Mouse (Mus musculus) embryonic stem cell, embryonic (primary cell): ENCODE results near the gene Colgalt2.

Source experiments
- CTCF ChIA-PET, 4 experiments: fragments of 300-600 bp in 2 of 4; fragments of 350-600 bp in 2 of 4; sonication (Branson Sonifier 250); formaldehyde crosslinking; loops; one replicate each; lab custom pipeline; 2022; ENCODE audit warnings: inconsistent platforms in 2 of 4; lab: Charles Lee
- POLR2A ChIA-PET, 4 experiments: fragments of 300-600 bp in 2 of 4; fragments of 350-600 bp in 2 of 4; sonication (Branson Sonifier 250); formaldehyde crosslinking; loops; one replicate each; lab custom pipeline; 2022; ENCODE audit warnings: antibody characterized with exemption in 4 of 4, inconsistent platforms in 1 of 4; lab: Charles Lee

The Colgalt2 gene

GRCm38 (mm10) chr1:152540304-152540887 lies 140.8 kb downstream of the Colgalt2 start:
- ChIA-PET POLR2A (interaction anchor here in 2 of 4 experiments (0.6 to 0.9 kb wide), 3 partner anchors 9 to 954 kb away, joined by 3 to 4 read pairs (median 3); no protein-coding TSS in a partner anchor), CTCF (no interaction called here)

GRCm38 (mm10) chr1:152542747-152543378 lies 143.2 kb downstream of the Colgalt2 start:
- POLR2A ChIA-PET: interaction anchor here in 1 of 4 experiments (0.5 to 1.4 kb wide), 3 partner anchors 13 to 217 kb away, joined by 3 to 4 read pairs (median 3); no protein-coding TSS in a partner anchor
- CTCF ChIA-PET: no interaction called here

- CTCF ChIA-PET: no interaction called here
- POLR2A ChIA-PET: interaction anchor here in 1 of 4 experiments (1.0 to 1.4 kb wide), 2 partner anchors 12 to 216 kb away, joined by 3 to 4 read pairs; no protein-coding TSS in a partner anchor
Measured at GRCm38 (mm10) chr1:152543449-152544159, 144.0 kb downstream of the Colgalt2 start.

GRCm38 (mm10) chr1:152549061-152549738 lies 149.6 kb downstream of the Colgalt2 start:
- ChIA-PET CTCF (interaction anchor here in 1 of 4 experiments (0.5 kb wide), 1 partner anchor 29 kb away, joined by 3 read pairs; no protein-coding TSS in a partner anchor), POLR2A (interaction anchor here in 1 of 4 experiments (0.6 kb wide), 1 partner anchor 10 kb away, joined by 4 read pairs; no protein-coding TSS in a partner anchor)

GRCm38 (mm10) chr1:152550544-152550943 lies 150.9 kb downstream of the Colgalt2 start:
- CTCF ChIA-PET: no interaction called here
- POLR2A ChIA-PET: no interaction called here

- CTCF ChIA-PET: no interaction called here
Measured at GRCm38 (mm10) chr1:152550973-152551372, 151.3 kb downstream of the Colgalt2 start.

GRCm38 (mm10) chr1:152553912-152554547 lies 154.4 kb downstream of the Colgalt2 start:
- ChIA-PET POLR2A (interaction anchor here in 1 of 4 experiments (1.8 kb wide), 1 partner anchor 62 kb away, joined by 4 read pairs; no protein-coding TSS in a partner anchor), CTCF (interaction anchor here in 1 of 4 experiments (0.6 kb wide), 1 partner anchor 231 kb away, joined by 19 read pairs; no protein-coding TSS in a partner anchor)

More at GRCm38 (mm10) chr1:152550973-152551372, 151.3 kb downstream of the Colgalt2 start:
- POLR2A ChIA-PET: no interaction called here

- CTCF ChIA-PET: no interaction called here
- POLR2A ChIA-PET: interaction anchor here in 1 of 4 experiments (0.5 to 2.6 kb wide), 4 partner anchors 11 to 101 kb away, joined by 3 to 9 read pairs (median 3); no protein-coding TSS in a partner anchor
Measured at GRCm38 (mm10) chr1:152555944-152556573, 156.4 kb downstream of the Colgalt2 start.

- POLR2A ChIA-PET: interaction anchor here in 1 of 4 experiments (0.8 to 2.6 kb wide), 2 partner anchors 10 to 16 kb away, joined by 3 to 9 read pairs; no protein-coding TSS in a partner anchor
- CTCF ChIA-PET: no interaction called here
Measured at GRCm38 (mm10) chr1:152556576-152557281, 157.1 kb downstream of the Colgalt2 start.
